Comparison of ENCODE assay signal across 8 mouse cellular contexts in the genomic region with DNA sequence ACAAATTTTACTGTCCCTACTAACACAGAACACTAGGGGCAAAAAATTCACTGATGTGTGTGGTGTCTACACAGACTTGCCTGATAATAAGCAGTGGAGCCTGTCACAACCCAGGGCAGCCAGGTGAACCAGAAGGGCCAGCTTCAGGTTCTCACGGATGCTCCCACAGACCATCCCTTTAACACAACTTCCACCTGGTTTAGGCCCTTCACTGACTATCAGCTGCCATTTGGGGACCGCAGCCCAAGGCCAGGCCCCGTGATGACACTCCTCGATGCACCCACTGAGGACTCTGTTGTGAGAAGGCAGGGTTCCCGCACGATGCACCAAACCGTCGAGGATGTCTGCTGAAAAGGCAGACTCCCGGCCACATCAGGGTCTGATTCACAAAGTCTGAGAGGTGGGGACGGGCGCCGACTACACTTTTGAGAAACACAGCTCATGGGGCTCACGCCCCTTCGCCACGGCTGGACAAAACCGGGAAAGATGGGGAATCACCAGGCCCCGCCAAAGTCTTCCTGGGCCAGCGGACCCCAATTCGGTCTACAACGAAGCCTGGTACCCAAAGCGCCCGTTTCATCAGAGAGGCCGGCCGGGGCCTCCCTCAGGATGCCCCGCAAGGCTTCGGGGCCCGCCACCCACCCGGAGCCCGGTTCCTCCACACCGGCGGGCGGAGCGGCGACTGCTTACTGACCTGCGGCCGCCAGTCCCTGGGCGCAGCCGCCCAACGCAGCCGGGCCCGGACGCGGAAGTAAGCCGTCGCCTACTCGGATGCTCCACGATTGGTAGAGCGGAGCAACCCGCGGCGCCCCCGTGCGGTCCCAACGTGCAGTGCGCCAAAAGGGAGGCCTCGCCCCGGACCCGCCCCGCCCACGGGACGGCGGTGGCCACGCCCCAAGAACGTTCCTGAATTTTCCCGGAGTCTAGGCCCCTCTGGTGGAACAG. TPM values are rescaled to one million over a fixed set of nuclear protein-coding genes. Genes with fewer than 3 reads are reported as not detected.
DNase-seq lines count a peak whose midpoint lies in the region; ATAC-seq and TF ChIP-seq lines count a peak whose summit lies in the region.

No protein-coding gene starts in this region.

- under 1% methylated on average over 65 of the region's 65 CpGs for WGBS in forebrain, embryonic 10.5 days
- under 1% methylated on average over 62 of the region's 65 CpGs for WGBS in heart, embryonic 15.5 days
- WGBS in liver, embryonic 14.5 days (ENCODE audit: insufficient replicate concordance): under 1% methylated on average over 65 of the region's 65 CpGs
- under 1% methylated on average over 64 of the region's 65 CpGs for WGBS in neural tube, embryonic 11.5 days
- under 1% methylated on average over 63 of the region's 65 CpGs for WGBS in stomach, postnatal 0 days

- peak overlapping the region; percentile 84 for H3K4me2 ChIP-seq in heart, embryonic 15.5 days
- peak overlapping the region; percentile 70 for H3K4me2 ChIP-seq in liver, embryonic 14.5 days (ENCODE audit: low read depth)
- H3K4me2 ChIP-seq in neural tube, embryonic 11.5 days (ENCODE audit: low read depth): peak overlapping the region; percentile 74
- peak overlapping the region; percentile 79 for H3K4me2 ChIP-seq in stomach, postnatal 0 days (replicated peaks; ENCODE audit: low read depth)

- peak; percentile 78 for DNase-seq in c-Kit-negative CD71-positive TER-119-positive erythroid progenitor cells, embryonic 14.5 days (ENCODE audit: low read depth, low spot score)
- DNase-seq in forebrain, embryonic 10.5 days (ENCODE audit: extremely low spot score, low spot score): peak; percentile 95
- DNase-seq in kidney, postnatal 25 days: peak; percentile 96 to 97
- DNase-seq in liver, embryonic 14.5 days (ENCODE audit: low read depth in 3 of 3, low spot score in 3 of 3): peak; percentile 71 to 79 (median 71)
- DNase-seq in neural tube, embryonic 11.5 days (ENCODE audit: low spot score): peak; percentile 97
- peak; percentile 98 for DNase-seq in stomach, postnatal 0 days (ENCODE audit: low spot score)

- H3K36me3 ChIP-seq in forebrain, embryonic 10.5 days (replicated peaks): peaks cover 22% of the 10 kb centered on the region
- peaks cover 18% of the 10 kb centered on the region for H3K36me3 ChIP-seq in heart, embryonic 15.5 days
- H3K36me3 ChIP-seq in liver, embryonic 14.5 days (replicated peaks; ENCODE audit: control insufficient read depth, insufficient read depth, low read depth): no peaks in the 10 kb centered on the region
- H3K36me3 ChIP-seq in neural tube, embryonic 11.5 days (ENCODE audit: control insufficient read depth, insufficient read depth, low read length): no peaks in the 10 kb centered on the region
- peaks cover 2% of the 10 kb centered on the region; the same call in 1 of the 2 replicates for H3K36me3 ChIP-seq in stomach, postnatal 0 days (ENCODE audit: control insufficient read depth, insufficient read depth, low read length)

- TF ChIP-seq EP300 in liver, embryonic 14.5 days (IDR thresholded peaks at IDR 0.05; ENCODE audit: low read depth): no peak
- TF ChIP-seq EP300 in stomach, postnatal 0 days (optimal IDR thresholded peaks at IDR 0.05): no peak

- H3K9ac ChIP-seq in heart, embryonic 15.5 days: peak overlapping the region; percentile 85
- peak overlapping the region; percentile 82 for H3K9ac ChIP-seq in liver, embryonic 14.5 days (replicated peaks)
- peak overlapping the region; percentile 94 for H3K9ac ChIP-seq in neural tube, embryonic 11.5 days (ENCODE audit: low read length)
- peak overlapping the region; percentile 91 for H3K9ac ChIP-seq in stomach, postnatal 0 days (ENCODE audit: low read length)

- peaks cover 19% of the 10 kb centered on the region for H3K4me1 ChIP-seq in forebrain, embryonic 10.5 days
- H3K4me1 ChIP-seq in heart, embryonic 15.5 days (replicated peaks): peaks cover 13% of the 10 kb centered on the region
- peaks cover 0 to 5% of the 10 kb centered on the region in 2 experiments; a peak in 3 of 4 replicates for H3K4me1 ChIP-seq in liver, embryonic 14.5 days (replicated peaks; ENCODE audit: control insufficient read depth in 2 of 2, insufficient read depth in 2 of 2, low read length in 1 of 2)
- no peaks in the 10 kb centered on the region for H3K4me1 ChIP-seq in neural tube, embryonic 11.5 days (ENCODE audit: control insufficient read depth, insufficient read depth, low read length)
- no peaks in the 10 kb centered on the region for H3K4me1 ChIP-seq in stomach, postnatal 0 days (replicated peaks; ENCODE audit: control insufficient read depth, insufficient read depth)

- H3K27ac ChIP-seq in forebrain, embryonic 10.5 days: peak overlapping the region; percentile 97
- H3K27ac ChIP-seq in heart, embryonic 15.5 days: peak overlapping the region; percentile 71
- H3K27ac ChIP-seq in liver, embryonic 14.5 days: no peak overlapping the region
- H3K27ac ChIP-seq in neural tube, embryonic 11.5 days (ENCODE audit: low read depth, low read length): peak overlapping the region; percentile 46; the same call in 1 of the 2 replicates
- peak overlapping the region; percentile 89 for H3K27ac ChIP-seq in stomach, postnatal 0 days (replicated peaks)

- H3K9me3 ChIP-seq in forebrain, embryonic 10.5 days: no peaks in the 10 kb centered on the region
- no peaks in the 10 kb centered on the region for H3K9me3 ChIP-seq in heart, embryonic 15.5 days (replicated peaks)
- no peaks in the 10 kb centered on the region for H3K9me3 ChIP-seq in liver, embryonic 14.5 days (ENCODE audit: control insufficient read depth, low read length)
- no peaks in the 10 kb centered on the region for H3K9me3 ChIP-seq in neural tube, embryonic 11.5 days (ENCODE audit: control insufficient read depth, low read length)
- no peaks in the 10 kb centered on the region for H3K9me3 ChIP-seq in stomach, postnatal 0 days (ENCODE audit: control insufficient read depth, low read length)

- peak; percentile 96 for ATAC-seq in CD4-positive, CD25-positive, alpha-beta regulatory T cell, adult 4 months
- peak; percentile 95 for ATAC-seq in heart, embryonic 15.5 days (replicated peaks; ENCODE audit: insufficient number of reproducible peaks, insufficient read depth, low FRiP score, low read depth)
- peak; percentile 96 for ATAC-seq in liver, embryonic 14.5 days (ENCODE audit: insufficient read depth)
- peak; percentile 97 for ATAC-seq in neural tube, embryonic 11.5 days (ENCODE audit: insufficient read depth, low FRiP score, low TSS enrichment)
- ATAC-seq in stomach, postnatal 0 days (ENCODE audit: low FRiP score, low TSS enrichment): peak; percentile 99

- H3K27me3 ChIP-seq in forebrain, embryonic 10.5 days (ENCODE audit: poor library complexity, severe bottlenecking): no peaks in the 10 kb centered on the region
- no peaks in the 10 kb centered on the region for H3K27me3 ChIP-seq in heart, embryonic 15.5 days
- no peaks in the 10 kb centered on the region for H3K27me3 ChIP-seq in liver, embryonic 14.5 days (ENCODE audit: control insufficient read depth, insufficient read depth, low read length)
- no peaks in the 10 kb centered on the region for H3K27me3 ChIP-seq in neural tube, embryonic 11.5 days (ENCODE audit: control insufficient read depth, insufficient read depth, low read length)
- no peaks in the 10 kb centered on the region for H3K27me3 ChIP-seq in stomach, postnatal 0 days (ENCODE audit: control insufficient read depth, insufficient read depth, low read length)

- peak overlapping the region; percentile 79 for H3K4me3 ChIP-seq in forebrain, embryonic 10.5 days
- peak overlapping the region; percentile 85 for H3K4me3 ChIP-seq in heart, embryonic 15.5 days
- peak overlapping the region; percentile 66 to 90 for H3K4me3 ChIP-seq in liver, embryonic 14.5 days (ENCODE audit: insufficient read depth in 1 of 2, low read depth in 2 of 2, low read length in 2 of 2)
- peak overlapping the region; percentile 69 for H3K4me3 ChIP-seq in neural tube, embryonic 11.5 days (ENCODE audit: low read depth, low read length)
- peak overlapping the region; percentile 84 for H3K4me3 ChIP-seq in stomach, postnatal 0 days (ENCODE audit: low read depth, low read length)

- TF ChIP-seq CTCF in liver, embryonic 14.5 days (IDR thresholded peaks at IDR 0.05; ENCODE audit: low read depth): peak; percentile 82
- TF ChIP-seq CTCF in stomach, postnatal 0 days (IDR thresholded peaks at IDR 0.05; ENCODE audit: low read depth): peak; percentile 96

RNA-seq across cellular contexts. Expression of gene Sgo2a, which starts 26.2 kb away (rescaled TPM):
- polyA plus RNA-seq in CD4-positive, CD25-positive, alpha-beta regulatory T cell, adult 4 months (2017; shearing (Covaris generic)): 1 to 10 TPM in 1 of 2 experiments, under 1 TPM in 1; 0.89 to 1.4 TPM
- polyA plus RNA-seq in forebrain, embryonic 10.5 days (2016; fragmentation: Nextera tagmentation; extraction: Ambion mirVana): 23.9 and 24.3 TPM in 2 replicates
- 14.2 and 16.2 TPM in 2 replicates for polyA plus RNA-seq in heart, embryonic 15.5 days (2015; fragmentation: Nextera tagmentation; extraction: Ambion mirVana)
- 3.9 and 6.6 TPM in 2 replicates for polyA plus RNA-seq in liver, embryonic 14.5 days (2012; rRNA removed)
- polyA plus RNA-seq in liver, embryonic 14.5 days (2014; fragmentation: Nextera tagmentation; extraction: Ambion mirVana): 9.5 and 11.1 TPM in 2 replicates
- polyA plus RNA-seq in neural tube, embryonic 11.5 days (2014; fragmentation: Nextera tagmentation; extraction: Ambion mirVana): 23.0 and 23.8 TPM in 2 replicates
- 3.2 and 4.4 TPM in 2 replicates for polyA plus RNA-seq in stomach, postnatal 0 days (2015; fragmentation: Nextera tagmentation; extraction: Ambion mirVana)

RNA-seq across cellular contexts. Expression of gene Kctd18, which starts 49.2 kb away (rescaled TPM):
- polyA plus RNA-seq in CD4-positive, CD25-positive, alpha-beta regulatory T cell, adult 4 months (2017; shearing (Covaris generic)): 10 to 100 TPM; 25.3 to 33.8 TPM
- 16.0 and 18.1 TPM in 2 replicates for polyA plus RNA-seq in forebrain, embryonic 10.5 days (2016; fragmentation: Nextera tagmentation; extraction: Ambion mirVana)
- polyA plus RNA-seq in heart, embryonic 15.5 days (2015; fragmentation: Nextera tagmentation; extraction: Ambion mirVana): 9.8 and 11.7 TPM in 2 replicates
- 2.7 and 3.4 TPM in 2 replicates for polyA plus RNA-seq in liver, embryonic 14.5 days (2012; rRNA removed)
- 2.1 and 3.2 TPM in 2 replicates for polyA plus RNA-seq in liver, embryonic 14.5 days (2014; fragmentation: Nextera tagmentation; extraction: Ambion mirVana)
- 19.1 and 21.0 TPM in 2 replicates for polyA plus RNA-seq in neural tube, embryonic 11.5 days (2014; fragmentation: Nextera tagmentation; extraction: Ambion mirVana)
- 7.5 and 8.1 TPM in 2 replicates for polyA plus RNA-seq in stomach, postnatal 0 days (2015; fragmentation: Nextera tagmentation; extraction: Ambion mirVana)
